Mouse (Mus musculus) C2C12 (cell line): ENCODE data around the gene Gopc.

ENCODE experiments used
- CEBPB ChIP-seq: IDR thresholded peaks from one replicate; pipeline ENCODE4 v1.6.1; 2011; ENCODE audit warnings: low read depth, mild to moderate bottlenecking, control low read depth, moderate library complexity
- CTCF ChIP-seq: IDR thresholded peaks from one replicate; pipeline ENCODE4 v1.5.1; 2011; ENCODE audit not compliant: control insufficient read depth, insufficient read depth, insufficient read length
- MYOD1 ChIP-seq: IDR thresholded peaks from one replicate; pipeline ENCODE4 v1.6.1; 2011; ENCODE audit warnings: low read depth; ENCODE audit not compliant: control insufficient read depth, insufficient read length
- USF1 ChIP-seq: IDR thresholded peaks from one replicate; pipeline ENCODE4 v1.6.1; 2011; ENCODE audit warnings: low read depth, mild to moderate bottlenecking, control low read depth, moderate library complexity

GRCm38 (mm10) chr10:52430953-52431352 lies 49.0 kb upstream of the Gopc start:
- TF ChIP-seq CTCF (no peak), CEBPB (no peak), MYOD1 (no peak), USF1 (no peak)
